12 mouse cellular contexts compared by ENCODE assay signal in genomic region chr11:46095477-46096264, GRCm38 (mm10). TPM values are rescaled to one million over a fixed set of nuclear protein-coding genes. Genes with fewer than 3 reads are reported as not detected.
DNase-seq lines count a peak whose midpoint lies in the region; TF ChIP-seq lines count a peak whose summit lies in the region.
"Had no signal": no experiment of that assay in that cellular context is flagged by ENCODE, and none has a peak within 500 bp of the region (broad histone marks: within the 10 kb centered on the region; RNA-seq: fewer than 3 reads in every experiment).

No protein-coding gene starts in this region.

- H3K4me1 ChIP-seq in embryonic fibroblast, embryonic 13.5 days (ENCODE audit: control insufficient read depth, insufficient read depth, low read length) = peaks cover 15% of the 10 kb centered on the region
- H3K4me1 ChIP-seq: megakaryocyte, embryonic 14.5 days had no signal

- H3K27ac ChIP-seq in embryonic fibroblast, embryonic 13.5 days (ENCODE audit: insufficient read depth, low read length) = peak overlapping the region; percentile 43

- no peak for TF ChIP-seq CTCF in embryonic fibroblast, embryonic 13.5 days (IDR thresholded peaks at IDR 0.05; ENCODE audit: borderline replicate concordance, insufficient read depth, low read length)

- peak; percentile 95 for DNase-seq in heart, adult 11 months
- DNase-seq in heart, adult 8-10 months (ENCODE audit: low spot score) = no peak
- peak; percentile 42 for DNase-seq in R1 (ENCODE audit: low read depth, low spot score)
- peak; percentile 53 for DNase-seq in heart, postnatal 4 days
- DNase-seq in layer of hippocampus, postnatal 10 days (ENCODE audit: low spot score in 2 of 2) = no peak
- DNase-seq in B cell, adult 2 months = no peak
- DNase-seq in cerebellum, adult 9-11 months = no peak
- DNase-seq: cerebellum, adult 9-10 months; forebrain, postnatal 0 days; thymus, adult 2 months had no signal

- no peak overlapping the region for H3K4me3 ChIP-seq in embryonic fibroblast, embryonic 13.5 days (ENCODE audit: insufficient read depth, low read length)
- H3K4me3 ChIP-seq: megakaryocyte, embryonic 14.5 days had no signal

- TF ChIP-seq POLR2A in embryonic fibroblast, embryonic 13.5 days (IDR thresholded peaks at IDR 0.05; ENCODE audit: low read depth, low read length) = no peak

RNA-seq across cellular contexts. Expression of gene Adam19, which starts 39.9 kb away (rescaled TPM):
- total RNA-seq in heart, adult 8-10 months (2022) = 10 to 100 TPM; 17.7 to 42.4 (median 24.0) TPM
- polyA plus RNA-seq in embryonic fibroblast, embryonic 13.5 days (2011; ENCODE audit: insufficient read length, low read depth, missing spikeins) = 91.6 and 111 TPM in 2 replicates
- 100 to 1,000 TPM; 161 to 163 TPM for total RNA-seq in heart, postnatal 4 days (2021)
- 10 to 100 TPM; 34.4 to 36.0 TPM for total RNA-seq in layer of hippocampus, postnatal 10 days (2021)

RNA-seq across cellular contexts. Expression of gene Gm12166, which starts 43.5 kb away (rescaled TPM):
- 1 to 10 TPM in 2 of 4 experiments, under 1 TPM in 2; 0.43 to 1.3 (median 0.96) TPM for total RNA-seq in heart, adult 8-10 months (2022)
- 3.0 and 15.8 TPM in 2 replicates for polyA plus RNA-seq in embryonic fibroblast, embryonic 13.5 days (2011; ENCODE audit: insufficient read length, low read depth, missing spikeins)
- total RNA-seq in heart, postnatal 4 days (2021) = 1 to 10 TPM; 2.7 to 4.0 TPM
- total RNA-seq in layer of hippocampus, postnatal 10 days (2021) = 1 to 10 TPM; 3.6 to 3.7 TPM

Comparison
In these comparisons a context has a peak if more than half of its experiments do, and no peak if none do; other contexts are left out.
1. DNase-seq: peak in heart, adult 11 months (single experiment), R1 (single experiment) and heart, postnatal 4 days (single experiment); none in heart, adult 8-10 months (single experiment), layer of hippocampus, postnatal 10 days (0 of 2), B cell, adult 2 months (0 of 2) and cerebellum, adult 9-11 months (single experiment).